Mouse (Mus musculus) c-Kit-positive CD71-negative TER-119-negative erythroid progenitor cells, embryonic 14.5 days (primary cell): ENCODE data around the gene Astn2.

ENCODE experiments used
- DNase-seq: peaks from one replicate; pipeline ENCODE4 v3.0.0-alpha.2; 2013; ENCODE audit warnings: low read depth

The Astn2 gene

DNA sequence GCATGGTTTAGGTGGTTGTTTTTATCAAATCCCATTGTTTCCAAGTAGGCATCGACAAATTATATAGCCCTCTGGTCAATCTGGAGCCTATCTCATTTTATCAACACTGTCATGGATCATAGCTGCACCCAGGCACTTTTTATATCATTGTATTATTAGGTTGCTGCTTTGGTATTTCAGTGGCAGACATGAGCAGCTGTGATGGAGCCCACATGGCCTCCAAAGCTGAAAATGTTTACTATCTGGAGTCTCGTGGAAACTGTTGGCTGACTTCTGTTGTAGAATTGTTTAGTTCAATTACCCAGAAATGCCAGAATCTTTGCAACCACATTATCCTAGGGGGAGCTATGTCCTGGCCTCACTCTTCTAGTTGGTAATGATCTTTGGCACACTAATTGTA, 732.1 kb downstream of the Astn2 start:
- no peak for DNase-seq

DNA sequence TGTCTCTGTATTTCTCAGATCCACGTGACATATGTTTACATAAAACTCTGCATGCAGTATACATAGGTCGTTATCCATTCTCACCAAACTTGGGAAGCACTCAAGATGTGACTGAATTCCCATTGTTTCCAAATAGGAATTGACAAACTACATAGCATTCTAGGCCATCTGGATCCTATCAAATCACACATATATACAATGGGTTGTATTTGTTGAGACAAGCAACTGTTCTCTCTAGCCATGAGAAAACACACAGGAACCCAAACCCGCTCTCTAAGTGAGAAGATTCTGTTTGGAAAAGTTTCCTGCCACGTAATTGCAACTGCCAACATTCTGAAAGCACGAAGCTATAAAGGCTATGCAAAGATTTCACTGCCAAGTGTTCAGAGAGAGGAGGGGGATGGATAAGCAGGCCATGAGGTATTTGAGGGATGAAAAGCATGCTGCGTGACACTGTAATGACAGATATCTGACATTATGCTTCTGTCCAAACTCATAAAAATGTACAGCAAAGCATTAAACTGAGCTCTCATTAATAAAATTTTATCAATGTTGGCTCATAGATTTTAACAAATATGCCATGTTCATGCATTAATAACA, 732.7 kb downstream of the Astn2 start:
- DNase-seq: no peak

DNA sequence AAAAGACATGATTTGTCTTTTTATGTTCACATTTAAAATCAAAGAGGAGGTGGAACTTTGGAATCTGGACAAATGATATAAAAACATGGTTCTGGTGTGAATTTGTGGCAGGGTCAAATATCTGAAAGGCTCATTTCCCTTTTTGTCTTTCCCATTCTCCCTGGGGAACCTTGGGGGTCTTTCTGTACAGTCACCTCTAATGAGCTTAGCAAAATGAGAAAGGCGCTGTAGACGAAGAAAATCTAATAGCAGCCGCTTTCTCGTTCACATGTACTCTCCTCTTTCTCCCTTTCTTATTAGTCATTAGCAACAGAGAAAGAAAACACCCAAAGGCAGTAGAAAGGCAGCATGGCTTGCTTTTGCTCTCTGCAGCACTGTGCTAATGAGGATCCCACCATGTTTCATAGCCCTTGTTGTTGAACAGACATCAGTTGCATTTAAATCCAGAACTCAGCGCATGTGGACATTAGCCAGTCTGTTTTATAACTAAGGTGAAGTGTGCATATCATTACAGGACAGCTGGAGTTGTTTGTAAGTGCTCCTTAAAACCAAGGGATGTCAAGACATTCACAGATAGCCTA, 737.3 kb downstream of the Astn2 start:
- DNase-seq: no peak

DNA sequence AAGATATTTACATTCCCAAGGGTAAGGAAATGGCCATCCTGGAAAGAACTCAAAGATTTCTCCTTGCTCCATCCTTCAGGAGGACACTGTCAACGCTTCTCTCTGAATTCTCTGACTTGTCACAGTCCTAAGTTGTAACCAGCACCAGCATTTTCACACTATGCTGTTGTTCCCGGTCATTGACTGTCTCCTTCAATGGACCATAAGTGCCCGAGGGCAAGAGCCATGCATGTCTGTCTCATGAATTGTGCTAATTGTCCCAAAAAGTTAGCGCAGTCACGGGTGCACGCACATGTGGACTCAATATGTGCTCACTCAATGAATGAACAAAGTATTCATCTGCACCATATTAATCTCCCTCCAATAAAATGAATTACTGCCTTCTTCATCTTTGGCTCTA, 741.2 kb downstream of the Astn2 start:
- no peak for DNase-seq

DNA sequence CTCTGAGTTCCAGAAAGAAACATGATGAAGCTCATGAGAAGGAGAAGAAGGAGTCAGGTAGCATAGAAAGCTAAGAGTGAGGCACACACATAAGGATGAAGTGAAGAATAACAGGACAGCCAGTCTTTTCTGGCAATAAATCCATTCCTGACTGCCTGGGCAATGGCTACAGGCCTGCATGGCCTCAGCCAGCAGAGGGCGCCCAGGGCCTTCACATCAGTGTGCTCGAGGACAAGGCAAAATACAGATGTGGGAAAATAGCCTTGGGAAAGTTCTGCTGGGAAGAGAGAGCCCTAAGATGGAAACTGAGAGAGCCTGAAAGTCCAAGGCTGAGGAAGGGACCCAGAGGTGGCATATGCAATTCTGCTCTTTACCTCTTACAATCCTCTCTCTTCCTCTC, 749.7 kb downstream of the Astn2 start:
- peak; percentile 6 for DNase-seq

GRCm38 (mm10) chr4:65642611-65643010, 761.8 kb downstream of the Astn2 start:
- DNase-seq: no peak

DNA sequence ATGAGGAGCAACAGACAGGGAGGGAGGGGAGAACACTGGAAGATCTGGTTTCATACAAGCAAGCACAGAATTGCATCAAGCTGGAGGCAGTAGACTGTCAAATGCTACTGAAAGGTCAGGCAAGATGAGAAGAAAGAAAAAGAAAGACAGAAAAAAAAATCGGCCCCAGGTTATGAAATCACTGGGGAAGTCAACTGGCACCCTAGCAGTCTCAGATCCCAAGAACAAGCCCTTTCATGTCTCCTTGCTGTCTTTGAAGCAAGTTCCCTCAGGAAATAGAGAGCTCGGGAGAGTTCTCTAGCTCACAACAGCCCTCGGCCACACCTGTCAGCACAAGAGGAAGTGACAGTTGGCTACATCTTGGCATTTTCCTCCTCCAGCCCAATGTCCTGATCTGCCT, 766.2 kb downstream of the Astn2 start:
- DNase-seq: no peak

DNA sequence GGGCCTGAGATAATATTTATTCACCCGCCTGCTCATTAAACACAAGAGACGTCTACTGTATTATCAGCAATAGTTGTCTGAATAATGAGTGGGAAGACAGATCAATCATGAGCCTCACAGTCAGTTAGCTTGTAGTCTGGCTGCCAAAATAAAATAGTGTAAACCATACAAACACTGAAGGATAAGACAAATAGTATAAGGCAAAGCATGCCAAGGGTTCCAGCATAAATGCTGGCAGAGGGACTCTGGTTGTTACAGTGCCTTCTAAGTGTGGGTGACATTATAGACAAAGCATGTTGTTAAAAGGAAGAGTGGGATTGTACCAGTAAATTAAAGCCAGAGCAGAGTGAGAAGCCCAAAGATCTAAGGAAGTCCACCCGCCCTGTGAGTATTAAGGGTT, 784.3 kb downstream of the Astn2 start:
- DNase-seq: no peak

GRCm38 (mm10) chr4:65613135-65613534, 791.3 kb downstream of the Astn2 start:
- no peak for DNase-seq

DNA sequence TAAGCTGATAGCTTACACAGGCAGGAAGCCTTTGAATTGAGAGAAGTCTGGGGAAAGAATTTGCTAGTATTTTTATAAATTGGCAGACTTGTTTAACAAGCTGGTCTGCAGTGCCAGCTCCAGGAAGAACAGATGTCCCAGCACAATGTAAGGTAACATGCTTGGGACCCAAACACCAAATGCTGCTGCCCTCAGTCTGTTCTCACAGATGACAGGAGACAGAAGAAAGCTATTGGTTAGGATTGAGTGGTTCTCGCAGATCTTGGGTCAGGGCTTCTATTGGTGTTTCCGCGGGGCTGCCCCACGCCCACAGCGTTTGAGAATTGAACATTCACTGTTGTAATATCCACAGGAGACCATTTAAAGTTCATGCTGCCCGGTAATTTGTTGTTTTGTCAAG, 793.5 kb downstream of the Astn2 start:
- no peak for DNase-seq

DNA sequence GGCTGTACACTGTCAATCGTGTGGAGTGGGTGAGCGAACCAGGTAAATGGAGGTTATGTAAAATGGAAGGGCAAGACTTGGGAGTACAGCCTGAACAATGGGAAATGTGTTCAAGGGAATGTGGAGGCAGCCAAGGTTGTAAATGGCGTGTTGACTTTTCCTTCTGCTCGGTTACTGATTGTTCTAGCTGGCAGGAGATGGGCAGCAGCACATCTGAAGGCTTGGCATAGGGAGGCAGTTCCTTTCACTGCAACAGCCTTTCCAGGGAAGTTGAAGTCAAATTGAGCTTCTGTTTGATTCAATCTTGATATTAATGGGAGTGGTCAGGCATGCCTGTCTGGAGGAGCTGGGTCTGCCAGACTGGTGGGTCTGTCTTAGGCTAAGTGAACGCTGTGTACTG, 794.1 kb downstream of the Astn2 start:
- DNase-seq: no peak

GRCm38 (mm10) chr4:65608112-65608511, 796.3 kb downstream of the Astn2 start:
- DNase-seq: no peak

DNA sequence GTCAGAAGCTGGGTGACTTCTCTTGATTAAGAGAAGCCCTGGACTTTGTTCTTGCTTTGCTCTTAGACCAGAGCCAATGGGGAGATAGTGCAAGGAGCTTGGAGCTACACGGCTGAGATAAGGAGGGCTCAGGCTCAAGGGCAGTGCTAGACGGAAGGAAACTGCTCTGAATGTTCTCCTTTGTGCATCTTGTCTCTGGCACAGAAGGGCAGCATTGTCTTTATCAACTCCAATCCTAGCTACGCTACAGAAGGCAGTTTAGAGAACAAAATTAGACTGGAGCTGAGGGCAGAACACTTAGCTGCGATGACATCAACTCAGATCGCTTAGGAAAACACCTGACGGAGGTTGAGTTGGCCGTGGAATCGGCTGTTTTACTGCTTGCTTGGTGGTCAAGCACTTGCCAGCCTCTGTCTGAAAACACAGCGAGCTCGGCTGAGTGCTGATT, 797.2 kb downstream of the Astn2 start:
- DNase-seq: no peak

DNA sequence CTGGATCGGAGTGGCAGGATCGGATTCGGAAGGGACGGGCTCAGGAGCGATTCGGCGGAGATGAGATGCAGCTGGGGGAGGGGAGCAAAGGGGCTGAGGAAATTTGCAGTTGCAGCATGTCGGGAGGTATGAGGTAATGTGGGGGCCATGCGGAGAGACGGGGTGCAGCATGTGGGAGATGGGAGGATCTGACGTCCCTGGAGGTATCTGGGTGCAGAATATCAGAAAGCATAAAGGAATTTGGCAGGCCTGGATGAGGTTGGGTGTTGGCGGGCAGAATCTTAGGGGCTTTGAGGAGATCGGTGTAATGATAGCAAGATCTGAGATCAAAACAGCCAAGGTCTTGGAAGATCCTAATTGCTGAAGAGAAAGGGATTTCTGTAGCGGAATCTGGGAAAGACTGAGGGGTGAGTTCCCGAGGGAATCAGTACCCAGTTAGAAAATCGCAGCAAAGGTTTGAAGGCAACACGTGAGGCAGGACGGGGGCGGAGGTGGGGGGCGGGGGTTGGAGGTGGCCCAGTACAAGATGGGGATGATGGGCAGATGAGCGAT, 799.2 kb downstream of the Astn2 start:
- no peak for DNase-seq

DNA sequence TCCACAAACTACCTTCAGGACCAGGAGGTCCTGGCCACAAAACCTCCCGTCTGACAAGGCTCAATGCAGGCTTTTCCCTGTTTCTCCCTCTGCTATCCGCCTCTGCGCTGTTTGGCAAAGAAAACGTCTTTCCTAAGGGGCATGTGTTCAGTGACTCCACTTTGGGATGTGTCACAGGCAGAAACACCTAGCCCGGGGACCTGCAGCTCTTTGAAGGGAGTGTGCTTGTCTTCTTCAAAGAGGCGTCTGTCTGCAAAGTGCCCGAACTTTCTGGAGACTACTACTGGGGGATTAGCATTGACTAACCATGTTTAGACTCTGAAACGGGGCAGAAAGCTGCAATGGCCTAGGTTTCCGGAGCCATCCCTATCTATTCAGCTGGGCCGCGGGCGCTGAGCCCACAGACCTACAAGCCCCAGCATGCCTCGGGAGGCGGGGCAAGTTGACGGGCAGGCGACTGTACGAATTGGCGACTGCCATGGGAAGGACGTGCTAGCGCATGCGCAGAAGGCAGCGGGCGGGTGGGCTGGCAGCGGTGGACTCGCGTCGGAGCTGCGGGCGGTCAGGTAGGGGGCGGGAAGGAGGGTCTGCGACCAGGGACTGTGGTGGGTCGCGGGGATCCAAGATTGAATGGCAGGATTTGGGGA, 799.8 kb downstream of the Astn2 start, which contains the start of gene Trim32:
Gene Trim32, plus strand, starts transcription at position 483 of the 647 bp plus-strand sequence.
- DNase-seq: peak; percentile 88

DNA sequence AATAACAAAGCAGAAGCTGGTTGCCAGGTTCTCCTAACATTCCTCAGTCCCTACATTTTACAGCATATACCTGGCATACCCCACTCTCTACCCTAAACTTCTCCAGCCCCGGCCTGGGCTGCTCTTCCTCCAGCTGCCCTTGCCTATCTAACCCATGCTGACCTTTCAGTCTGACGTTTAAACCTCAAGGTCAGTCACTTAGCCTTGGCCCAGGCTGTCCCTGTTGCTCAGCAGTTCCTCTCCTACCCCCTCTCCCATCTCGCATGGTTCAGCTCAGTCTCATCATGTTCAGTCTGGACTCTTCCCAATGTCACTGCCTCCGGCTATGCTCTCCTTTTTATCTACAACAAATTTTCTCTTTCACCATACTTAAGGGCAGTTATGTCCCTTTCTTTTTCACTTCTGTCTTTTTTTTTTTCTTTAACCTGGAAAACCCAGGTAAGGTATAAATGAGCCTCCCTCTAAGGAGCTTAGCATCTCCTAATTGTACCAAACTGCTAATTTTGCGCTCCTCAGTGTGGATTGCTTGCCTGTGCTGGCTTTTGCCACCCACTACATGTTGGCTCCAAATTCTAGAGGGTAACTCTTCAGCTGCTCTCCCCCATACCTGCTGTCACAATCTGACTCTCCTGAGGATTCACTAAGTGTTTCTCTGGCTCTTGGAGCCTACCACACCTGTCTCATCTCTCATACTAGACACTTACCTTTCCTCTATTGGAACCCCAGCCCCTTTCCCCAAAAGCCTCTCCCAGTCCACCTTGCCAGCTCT, 809.6 kb downstream of the Astn2 start:
- DNase-seq: no peak

GRCm38 (mm10) chr4:65589780-65590179, 814.6 kb downstream of the Astn2 start:
- no peak for DNase-seq

DNA sequence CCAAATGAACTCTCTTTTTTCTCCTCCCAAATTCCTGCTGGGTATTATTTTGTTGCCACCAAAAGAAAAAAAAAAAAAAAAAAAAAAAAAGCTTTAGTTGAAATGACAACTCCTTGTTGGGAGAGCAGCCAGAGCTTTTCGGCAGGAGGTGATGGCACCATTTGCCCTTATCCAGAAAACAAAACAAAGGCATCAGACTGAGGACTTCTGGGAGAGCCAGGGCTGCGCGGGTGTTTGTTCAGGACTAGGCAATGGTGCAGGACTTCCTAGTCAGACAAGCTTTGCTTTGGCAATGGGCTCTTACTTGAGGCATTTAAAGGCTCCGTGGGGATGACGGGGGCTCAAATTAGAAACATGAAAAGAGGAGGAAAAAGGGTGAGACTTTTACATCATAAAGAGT, 817.5 kb downstream of the Astn2 start:
- no peak for DNase-seq

GRCm38 (mm10) chr4:65580254-65580653, 824.2 kb downstream of the Astn2 start:
- no peak for DNase-seq

- no peak for DNase-seq
Measured at GRCm38 (mm10) chr4:65565493-65565892, 838.9 kb downstream of the Astn2 start.

DNA sequence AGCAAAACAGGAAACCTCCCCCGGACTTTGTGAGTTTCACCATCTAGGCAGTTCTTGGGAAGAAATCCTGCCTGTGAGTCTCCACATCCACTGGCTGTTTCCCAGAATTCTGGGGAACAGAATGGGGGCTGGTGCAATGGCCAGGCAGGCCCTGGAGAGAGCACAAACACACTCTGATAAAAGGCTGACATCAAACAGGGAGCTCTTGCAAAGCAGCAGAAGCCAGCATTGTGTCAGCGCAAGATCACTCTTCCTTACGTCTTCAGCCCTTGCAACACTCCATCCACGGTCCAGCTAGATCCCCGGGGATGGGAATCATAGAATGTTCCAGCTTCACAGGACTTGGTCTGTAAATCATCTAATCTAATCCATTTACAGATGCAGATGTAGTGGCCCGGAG, 855.9 kb downstream of the Astn2 start:
- DNase-seq: no peak

DNA sequence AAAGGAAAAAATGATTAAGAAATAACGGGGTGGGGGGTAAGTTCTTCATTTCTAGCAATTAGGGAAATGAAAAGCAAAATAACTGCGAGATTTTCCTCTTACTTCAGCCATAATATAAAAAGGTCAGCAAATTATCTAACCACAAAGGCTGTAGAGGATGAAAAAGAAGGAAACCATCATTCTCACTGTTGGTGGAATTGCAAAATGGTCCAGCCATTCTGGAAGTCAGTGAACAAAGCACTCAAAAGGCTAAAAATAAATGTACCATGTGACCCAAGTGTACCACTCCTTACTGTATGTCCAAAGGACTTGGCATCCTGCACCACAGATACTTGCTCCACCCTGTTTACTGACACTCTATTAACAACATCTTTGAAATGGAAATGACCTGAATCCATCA, 858.8 kb downstream of the Astn2 start:
- DNase-seq: no peak
